Mouse (Mus musculus): ENCODE measurements around the gene Klf13.

DNA sequence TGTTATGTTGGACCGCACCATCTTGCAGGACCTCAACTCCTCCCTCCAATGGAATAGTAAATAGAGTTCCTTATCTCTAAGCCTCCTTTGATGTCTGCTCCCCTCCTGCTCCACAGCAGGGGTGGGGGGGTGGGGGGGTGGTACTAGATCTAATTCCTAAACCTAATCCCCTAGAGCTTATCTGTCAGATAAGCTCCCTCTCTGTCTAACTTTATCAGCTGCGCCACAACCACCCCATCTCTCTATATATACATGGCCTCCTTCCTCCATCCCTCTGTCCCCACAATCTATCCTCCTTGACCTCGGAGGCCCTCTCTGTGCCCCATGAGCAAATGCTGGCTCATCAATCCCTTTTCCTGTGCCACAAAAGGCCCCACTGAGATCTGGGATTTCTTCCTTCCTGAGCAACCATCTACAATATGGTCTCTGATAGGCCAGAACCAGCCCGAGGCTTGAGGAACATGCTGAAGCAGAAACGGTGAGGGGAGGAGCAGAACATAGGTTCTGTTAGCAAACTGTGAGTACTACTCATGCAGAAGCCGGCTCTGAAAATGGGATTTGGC is 70.3 kb downstream of the Klf13 start:
- TF ChIP-seq CTCF (IDR thresholded peaks at IDR 0.05) (no peak), POLR2A (IDR thresholded peaks at IDR 0.05; ENCODE audit: insufficient read depth, low read depth, low read length) (no peak), EP300 (IDR thresholded peaks at IDR 0.05; ENCODE audit: insufficient read depth, low read depth, low read length) (no peak)
